Mouse (Mus musculus) ES-Bruce4 (cell line): ENCODE measurements around the gene Homer2.

Experiments used
- CTCF ChIP-seq: IDR thresholded peaks from one replicate; pipeline ENCODE4 v1.8.1; 2011; ENCODE audit warnings: low read depth, low read length
- EP300 ChIP-seq: IDR thresholded peaks from 2 replicates; pipeline ENCODE4 v1.6.1; 2011; ENCODE audit warnings: low read depth, low read length; ENCODE audit not compliant: insufficient read depth
- POLR2A ChIP-seq: IDR thresholded peaks from one replicate; pipeline ENCODE4 v1.8.1; 2011; ENCODE audit warnings: low read length; ENCODE audit not compliant: insufficient read depth

DNA sequence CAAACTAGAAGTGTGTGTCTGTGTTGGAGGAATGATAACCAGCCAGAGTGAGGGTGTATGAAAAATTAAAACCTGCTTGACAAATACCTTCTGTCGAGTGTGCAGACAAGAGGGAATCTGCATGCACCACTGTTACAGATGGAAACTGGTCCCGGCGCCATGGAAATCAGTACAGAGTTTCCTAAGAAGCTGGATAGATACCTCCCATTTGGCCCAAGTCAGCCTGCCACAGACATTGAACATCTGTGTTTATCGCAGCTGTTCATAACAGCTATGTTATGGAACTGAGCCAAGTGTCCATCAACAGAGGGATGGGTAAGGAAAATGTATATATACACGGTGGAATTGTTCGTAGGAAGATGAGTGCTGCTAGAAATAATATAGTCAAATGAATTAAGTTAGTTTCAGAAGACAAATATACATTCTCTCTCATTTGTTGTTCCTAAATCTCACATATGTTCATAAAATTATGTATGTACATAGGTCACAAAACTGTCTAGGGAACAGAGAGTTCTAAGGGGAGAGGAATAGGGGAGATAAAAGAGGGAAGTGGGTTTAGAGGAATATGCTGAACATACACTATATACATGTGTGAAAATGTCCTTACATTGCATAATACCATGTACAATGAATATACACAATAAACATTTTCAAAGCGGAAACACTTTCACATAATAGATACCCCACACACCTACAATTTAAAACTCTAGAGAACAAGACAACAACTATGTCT is 149.9 kb downstream of the Homer2 start:
- TF ChIP-seq CTCF = no peak
- TF ChIP-seq EP300 = no peak
- no peak for TF ChIP-seq POLR2A
